Mouse (Mus musculus) layer of hippocampus, postnatal 14 days (tissue): ENCODE measurements around the gene Foxk1. TPM values are rescaled to one million over a fixed set of nuclear protein-coding genes. Genes with fewer than 3 reads are reported as not detected.

Experiments
- DNase-seq, 2 experiments: peaks; one replicate each; pipeline ENCODE4 v3.0.0; 2021 to 2022; ENCODE audit warnings: low spot score in 2 of 2, mixed read lengths in 1 of 2
- long read RNA-seq, 2 experiments: library from polyadenylated mRNA; stranded (forward); transcript quantifications; one replicate each; pipeline ENCODE4 v2.0.0; 2021
- total RNA-seq, 2 experiments: library from RNA; stranded (reverse); gene quantifications; 2 replicates each; pipeline ENCODE4 v1.2.3; 2021

The Foxk1 gene
- 10 to 100 TPM; 37.9 to 39.7 TPM for total RNA-seq
- long read RNA-seq, experiment 1, full-length matches to known transcripts: 1 of 4 reads
- long read RNA-seq, experiment 1, partial matches to known transcripts: 2 of 4 reads
- long read RNA-seq, experiment 1, other reads (novel, unspliced or antisense): 1 of 4 reads
- long read RNA-seq, experiment 2, full-length matches to known transcripts: 1 of 6 reads
- long read RNA-seq, experiment 2, partial matches to known transcripts: 0 of 6 reads
- long read RNA-seq, experiment 2, other reads (novel, unspliced or antisense): 5 of 6 reads

- DNase-seq: peak; percentile 97 to 98
Measured at GRCm38 (mm10) chr5:142400981-142401640, at the start of gene Foxk1. Foxk1 (plus strand) TSS chr5:142401497.

GRCm38 (mm10) chr5:142352336-142352892, 48.9 kb upstream of the Foxk1 start:
- DNase-seq: no peak

GRCm38 (mm10) chr5:142355144-142355543, 46.2 kb upstream of the Foxk1 start:
- DNase-seq: no peak

- no peak for DNase-seq
Measured at GRCm38 (mm10) chr5:142361166-142361565, 40.1 kb upstream of the Foxk1 start.

GRCm38 (mm10) chr5:142362894-142363293, 38.4 kb upstream of the Foxk1 start:
- DNase-seq: peak; percentile 35 to 73

GRCm38 (mm10) chr5:142364095-142364494, 37.2 kb upstream of the Foxk1 start:
- no peak for DNase-seq

- peak; percentile 99 to 100 for DNase-seq
Measured at GRCm38 (mm10) chr5:142367085-142368081, 33.9 kb upstream of the Foxk1 start.

GRCm38 (mm10) chr5:142368122-142368521, 33.2 kb upstream of the Foxk1 start:
- no peak for DNase-seq

- DNase-seq: no peak
Measured at GRCm38 (mm10) chr5:142370406-142371171, 30.7 kb upstream of the Foxk1 start.

- no peak for DNase-seq
Measured at GRCm38 (mm10) chr5:142371172-142372155, 29.8 kb upstream of the Foxk1 start.

GRCm38 (mm10) chr5:142372207-142372606, 29.1 kb upstream of the Foxk1 start:
- DNase-seq: no peak

- no peak for DNase-seq
Measured at GRCm38 (mm10) chr5:142374343-142374742, 27.0 kb upstream of the Foxk1 start.

- no peak for DNase-seq
Measured at GRCm38 (mm10) chr5:142375641-142376040, 25.7 kb upstream of the Foxk1 start.

GRCm38 (mm10) chr5:142376071-142376470, 25.2 kb upstream of the Foxk1 start:
- DNase-seq: no peak

- no peak for DNase-seq
Measured at GRCm38 (mm10) chr5:142378068-142378467, 23.2 kb upstream of the Foxk1 start.

GRCm38 (mm10) chr5:142380491-142380890, 20.8 kb upstream of the Foxk1 start:
- DNase-seq: peak in 1 of 2 experiments; percentile 68

- DNase-seq: no peak
Measured at GRCm38 (mm10) chr5:142384911-142385660, 16.2 kb upstream of the Foxk1 start.

GRCm38 (mm10) chr5:142386329-142386728, 15.0 kb upstream of the Foxk1 start:
- DNase-seq: no peak
